Mouse (Mus musculus) liver, embryonic 14.5 days (tissue): ENCODE data around the gene Krt80. TPM values are rescaled to one million over a fixed set of nuclear protein-coding genes. Genes with fewer than 3 reads are reported as not detected.

ENCODE experiments used
- ATAC-seq: fragments of 200-750 bp; cut with Nextera tagmentation; 2 replicates; pipeline ENCODE4 v1.8.0; 2017; ENCODE audit warnings: moderate number of reproducible peaks, mild to moderate bottlenecking, moderate library complexity; ENCODE audit not compliant: insufficient read depth
- DNase-seq, 3 experiments: peaks; one replicate each; pipeline ENCODE4 v3.0.0-alpha.2; 2012 to 2013; ENCODE audit warnings: low read depth in 3 of 3, low spot score in 3 of 3
- H3K27ac ChIP-seq: fragments of 300-500 bp; sonication (generic); 2 replicates; pipeline ENCODE4 v1.5.1; 2014; ENCODE audit warnings: moderate library complexity, mild to moderate bottlenecking, control low read depth, inconsistent platforms
- H3K27me3 ChIP-seq: fragments of 300-500 bp; sonication (generic); 2 replicates; pipeline ENCODE4 v1.6.1; 2014; ENCODE audit warnings: mild to moderate bottlenecking, low read length, moderate library complexity; ENCODE audit not compliant: control insufficient read depth, insufficient read depth
- H3K36me3 ChIP-seq: fragments of 300-500 bp; sonication (generic); replicated peaks from 2 replicates; pipeline ENCODE4 v1.6.1; 2014; ENCODE audit warnings: low read depth; ENCODE audit not compliant: control insufficient read depth, insufficient read depth
- H3K4me1 ChIP-seq, 2 experiments: fragments of 200-500 bp in 1 of 2; fragments of 300-500 bp in 1 of 2; sonication (generic) in 1 of 2; replicated peaks; 2 replicates each; pipeline ENCODE4 v1.6.1; 2012 to 2014; ENCODE audit warnings: antibody characterized with exemption in 1 of 2, inconsistent platforms in 1 of 2, low read length in 1 of 2; ENCODE audit not compliant: control insufficient read depth in 2 of 2, insufficient read depth in 2 of 2
- H3K4me2 ChIP-seq: fragments of 300-500 bp; sonication (generic); 2 replicates; pipeline ENCODE4 v1.6.1; 2014; ENCODE audit warnings: low read depth, mild to moderate bottlenecking, control low read depth, moderate library complexity
- H3K4me3 ChIP-seq, 2 experiments: fragments of 200-500 bp in 1 of 2; fragments of 300-500 bp in 1 of 2; sonication (generic) in 1 of 2; 2 replicates each; pipeline ENCODE4 v1.5.1; 2012 to 2014; ENCODE audit warnings: low read depth in 2 of 2, low read length in 2 of 2, mild to moderate bottlenecking in 2 of 2, control low read depth in 1 of 2, inconsistent platforms in 1 of 2, moderate library complexity in 1 of 2; ENCODE audit not compliant: insufficient read depth in 1 of 2
- H3K9ac ChIP-seq: fragments of 300-500 bp; sonication (generic); replicated peaks from 2 replicates; pipeline ENCODE4 v1.6.1; 2014; ENCODE audit warnings: mild to moderate bottlenecking, control low read depth, moderate library complexity
- H3K9me3 ChIP-seq: fragments of 300-500 bp; sonication (generic); 2 replicates; pipeline ENCODE4 v1.6.1; 2016; ENCODE audit warnings: low read length, mixed read lengths; ENCODE audit not compliant: control insufficient read depth
- CTCF ChIP-seq: IDR thresholded peaks from 2 replicates; pipeline ENCODE4 v1.5.1; 2016; ENCODE audit warnings: antibody characterized with exemption, low read depth, control low read depth
- EP300 ChIP-seq: IDR thresholded peaks from 2 replicates; pipeline ENCODE4 v1.6.1; 2016; ENCODE audit warnings: antibody characterized with exemption, low read depth
- WGBS: fragments of 180-500 bp; shearing (Covaris S2); extraction: QIAGEN DNeasy Blood & Tissue Kit; methylation state at CpG from one replicate; pipeline ENCODE4 v1.1.7; 2014; ENCODE audit not compliant: insufficient replicate concordance; 5-methylcytosine and 5-hydroxymethylcytosine counted together
- polyA plus RNA-seq, 2 experiments: library from polyadenylated mRNA; depleted of rRNA in 1 of 2; stranded (reverse) in 1 of 2; unstranded in 1 of 2; fragments of >200 nt; fragmentation: Nextera tagmentation in 1 of 2; extraction: Ambion mirVana in 1 of 2; gene quantifications; 2 replicates each; pipeline versions ENCODE4 v1.2.1 to v1.2.3; 2012 to 2014

Krt80 gene
- polyA plus RNA-seq, 2 experiments: 0.19 to 0.27 TPM

GRCm38 (mm10) chr15:101367497-101367896, 2.5 kb downstream of the Krt80 start:
- ATAC-seq (no peak), DNase-seq (no peak)
- H3K4me3 ChIP-seq: no peak overlapping the region
- WGBS: 40% methylated on average over 8 of the region's 8 CpGs
- TF ChIP-seq EP300 (no peak), CTCF (no peak)
- H3K9me3 ChIP-seq: no peaks in the 10 kb centered on the region
- H3K4me2 ChIP-seq: no peak overlapping the region
- H3K9ac ChIP-seq: no peak overlapping the region
- H3K4me1 ChIP-seq: no peaks in the 10 kb centered on the region
- no peaks in the 10 kb centered on the region for H3K27me3 ChIP-seq
- no peaks in the 10 kb centered on the region for H3K36me3 ChIP-seq
- no peak overlapping the region for H3K27ac ChIP-seq

GRCm38 (mm10) chr15:101366926-101367325, 3.0 kb downstream of the Krt80 start:
- Histone ChIP-seq H3K4me2 (no peak overlapping the region), H3K9ac (no peak overlapping the region), H3K27ac (no peak overlapping the region), H3K27me3 (no peaks in the 10 kb centered on the region), H3K36me3 (no peaks in the 10 kb centered on the region), H3K4me1 (no peaks in the 10 kb centered on the region), H3K9me3 (no peaks in the 10 kb centered on the region), H3K4me3 (no peak overlapping the region)
- DNase-seq (no peak), ATAC-seq (no peak)
- TF ChIP-seq EP300: no peak
- TF ChIP-seq CTCF: no peak
- 71% methylated on average over 2 of the region's 2 CpGs for WGBS

DNA sequence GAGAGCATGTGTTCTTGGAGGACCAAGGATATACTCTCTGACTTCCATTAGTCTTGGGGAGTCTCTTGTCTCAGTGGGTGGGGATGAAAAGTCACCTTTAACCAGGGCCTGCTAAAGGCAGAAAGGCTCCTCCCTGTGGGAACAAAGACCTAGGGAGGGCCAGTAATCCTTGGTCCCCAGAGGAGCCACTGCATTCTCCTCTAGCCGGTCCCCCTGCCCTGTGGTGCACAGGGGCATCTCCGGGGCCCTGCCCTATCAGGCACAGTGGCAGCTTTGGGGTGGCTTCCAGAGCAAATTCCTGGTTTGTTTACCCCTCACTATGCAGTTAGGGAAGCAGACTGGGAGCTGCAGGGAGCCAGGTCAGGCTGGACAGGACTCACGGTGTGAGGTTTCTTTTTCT, 3.5 kb downstream of the Krt80 start:
- no peaks in the 10 kb centered on the region for H3K4me1 ChIP-seq
- no peaks in the 10 kb centered on the region for H3K36me3 ChIP-seq
- H3K27ac ChIP-seq: no peak overlapping the region
- no peaks in the 10 kb centered on the region for H3K9me3 ChIP-seq
- no peak overlapping the region for H3K4me2 ChIP-seq
- no peak overlapping the region for H3K9ac ChIP-seq
- H3K27me3 ChIP-seq: no peaks in the 10 kb centered on the region
- no peak for TF ChIP-seq EP300
- no peak for TF ChIP-seq CTCF
- DNase-seq (no peak), ATAC-seq (no peak)
- 55% methylated on average over 3 of the region's 3 CpGs for WGBS
- H3K4me3 ChIP-seq: no peak overlapping the region

DNA sequence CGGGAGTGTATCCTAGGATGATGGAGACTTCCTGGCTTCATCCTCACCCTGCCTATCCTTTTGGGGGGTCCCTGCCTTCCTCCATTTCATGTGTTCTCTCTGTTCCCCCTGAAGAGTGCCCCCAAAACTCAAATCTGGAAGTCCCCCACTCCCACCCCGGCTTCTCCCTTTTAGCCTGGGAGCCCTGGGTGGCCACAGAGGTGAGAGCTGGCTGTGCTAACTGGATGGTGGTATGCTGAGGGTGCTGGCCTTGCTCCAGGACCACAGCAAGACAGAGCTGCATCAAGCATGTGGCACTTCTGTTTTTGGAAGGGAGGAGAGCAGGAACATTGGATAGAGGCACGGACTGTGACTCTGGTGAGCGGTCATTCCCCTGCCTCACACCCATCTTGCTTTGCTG, 4.2 kb downstream of the Krt80 start:
- TF ChIP-seq CTCF (no peak), EP300 (no peak)
- ATAC-seq (no peak), DNase-seq (no peak)
- H3K27ac ChIP-seq: no peak overlapping the region
- no peaks in the 10 kb centered on the region for H3K27me3 ChIP-seq
- H3K4me2 ChIP-seq: no peak overlapping the region
- no peaks in the 10 kb centered on the region for H3K36me3 ChIP-seq
- H3K9me3 ChIP-seq: no peaks in the 10 kb centered on the region
- no peak overlapping the region for H3K4me3 ChIP-seq
- no peaks in the 10 kb centered on the region for H3K4me1 ChIP-seq
- no peak overlapping the region for H3K9ac ChIP-seq
- WGBS: 49% methylated on average over 4 of the region's 4 CpGs

- Histone ChIP-seq H3K27ac (no peak overlapping the region), H3K9me3 (no peaks in the 10 kb centered on the region), H3K4me2 (no peak overlapping the region), H3K4me1 (no peaks in the 10 kb centered on the region), H3K4me3 (no peak overlapping the region), H3K9ac (no peak overlapping the region), H3K27me3 (no peaks in the 10 kb centered on the region), H3K36me3 (no peaks in the 10 kb centered on the region)
- DNase-seq (no peak), ATAC-seq (no peak)
- WGBS: 50% methylated on average over 7 of the region's 7 CpGs
- no peak for TF ChIP-seq EP300
- TF ChIP-seq CTCF: no peak
These were observed 4.9 kb downstream of the Krt80 start for GRCm38 (mm10) chr15:101364891-101365671.
